ENCODE assay signal across 9 mouse cellular contexts in genomic region chr10:128283604-128284579, GRCm38 (mm10). TPM values are rescaled to one million over a fixed set of nuclear protein-coding genes. Genes with fewer than 3 reads are reported as not detected.
DNase-seq lines count a peak whose midpoint lies in the region; ATAC-seq lines count a peak whose summit lies in the region.
"Had no signal": no experiment of that assay in that cellular context is flagged by ENCODE, and none has a peak within 500 bp of the region (broad histone marks: within the 10 kb centered on the region; RNA-seq: fewer than 3 reads in every experiment).

No protein-coding gene starts in this region.

- H3K9me3 ChIP-seq in forebrain, embryonic 14.5 days (replicated peaks; ENCODE audit: control insufficient read depth, low read length) = no peaks in the 10 kb centered on the region
- no peaks in the 10 kb centered on the region for H3K9me3 ChIP-seq in liver, embryonic 12.5 days (replicated peaks)
- no peaks in the 10 kb centered on the region for H3K9me3 ChIP-seq in neural tube, embryonic 15.5 days (replicated peaks)
- H3K9me3 ChIP-seq: heart, embryonic 15.5 days had no signal

- H3K4me1 ChIP-seq in forebrain, embryonic 14.5 days (ENCODE audit: control insufficient read depth, insufficient read depth, low read length) = no peaks in the 10 kb centered on the region
- H3K4me1 ChIP-seq in liver, embryonic 12.5 days = no peaks in the 10 kb centered on the region
- no peaks in the 10 kb centered on the region for H3K4me1 ChIP-seq in neural tube, embryonic 15.5 days
- H3K4me1 ChIP-seq: heart, embryonic 15.5 days had no signal

- H3K9ac ChIP-seq in forebrain, embryonic 14.5 days (ENCODE audit: low read length) = no peak overlapping the region
- no peak overlapping the region for H3K9ac ChIP-seq in liver, embryonic 12.5 days
- H3K9ac ChIP-seq in neural tube, embryonic 15.5 days (replicated peaks) = no peak overlapping the region
- H3K9ac ChIP-seq: heart, embryonic 15.5 days had no signal

- H3K36me3 ChIP-seq in forebrain, embryonic 14.5 days (ENCODE audit: control insufficient read depth, insufficient read depth, low read length) = peaks cover 50% of the 10 kb centered on the region
- H3K36me3 ChIP-seq in liver, embryonic 12.5 days = peaks cover 92% of the 10 kb centered on the region
- peaks cover 72% of the 10 kb centered on the region for H3K36me3 ChIP-seq in neural tube, embryonic 15.5 days

- peak; percentile 70 for ATAC-seq in forebrain, embryonic 14.5 days
- 0 out of 2 replicates have a peak, but pooled peaks have one; percentile 17 for ATAC-seq in liver, embryonic 12.5 days
- ATAC-seq in neural tube, embryonic 15.5 days (ENCODE audit: low FRiP score) = peak; percentile 31; the same call in 1 of the 2 replicates

- H3K27me3 ChIP-seq in forebrain, embryonic 14.5 days (replicated peaks; ENCODE audit: control insufficient read depth, insufficient read depth, low read length) = no peaks in the 10 kb centered on the region
- no peaks in the 10 kb centered on the region for H3K27me3 ChIP-seq in liver, embryonic 12.5 days (replicated peaks)
- no peaks in the 10 kb centered on the region for H3K27me3 ChIP-seq in neural tube, embryonic 15.5 days (replicated peaks)
- H3K27me3 ChIP-seq: heart, embryonic 15.5 days had no signal

- no peak overlapping the region for H3K27ac ChIP-seq in forebrain, embryonic 14.5 days (ENCODE audit: low read depth, low read length)
- no peak overlapping the region for H3K27ac ChIP-seq in liver, embryonic 12.5 days
- no peak overlapping the region for H3K27ac ChIP-seq in neural tube, embryonic 15.5 days (replicated peaks)
- H3K27ac ChIP-seq: heart, embryonic 15.5 days had no signal

- no peak overlapping the region for H3K4me2 ChIP-seq in forebrain, embryonic 14.5 days (ENCODE audit: low read length)
- no peak overlapping the region for H3K4me2 ChIP-seq in liver, embryonic 12.5 days
- no peak overlapping the region for H3K4me2 ChIP-seq in neural tube, embryonic 15.5 days
- H3K4me2 ChIP-seq: heart, embryonic 15.5 days had no signal

- no peak overlapping the region for H3K4me3 ChIP-seq in forebrain, embryonic 14.5 days (ENCODE audit: low read depth, low read length)
- no peak overlapping the region for H3K4me3 ChIP-seq in liver, embryonic 12.5 days
- H3K4me3 ChIP-seq in neural tube, embryonic 15.5 days (replicated peaks) = no peak overlapping the region
- H3K4me3 ChIP-seq: heart, embryonic 15.5 days had no signal

- DNase-seq in A20 (ENCODE audit: low read depth, low spot score) (peak; percentile 69), MN1 (ENCODE audit: low spot score) (peak; percentile 90)
- peak; percentile 97 for DNase-seq in cerebellum, adult 11-12 months
- DNase-seq in forebrain, embryonic 14.5 days (ENCODE audit: low spot score) = peak; percentile 83
- DNase-seq in hindlimb bud, embryonic 11.5 days (ENCODE audit: extremely low spot score, low read depth, low spot score) = peak; percentile 42
- peak; percentile 61 for DNase-seq in thymus, postnatal 25 days

- 61% methylated on average over 31 of the region's 31 CpGs for WGBS in forebrain, embryonic 14.5 days
- WGBS in liver, embryonic 12.5 days (ENCODE audit: insufficient replicate concordance) = 65% methylated on average over 31 of the region's 31 CpGs
- 64% methylated on average over 31 of the region's 31 CpGs for WGBS in neural tube, embryonic 15.5 days

RNA-seq across cellular contexts. Expression of gene Stat2, which starts 13.5 kb away (rescaled TPM):
- polyA plus RNA-seq in forebrain, embryonic 14.5 days (2014; fragmentation: Nextera tagmentation; extraction: Ambion mirVana) = 11.6 and 17.4 TPM in 2 replicates
- 8.4 and 8.8 TPM in 2 replicates for polyA plus RNA-seq in liver, embryonic 12.5 days (2016; fragmentation: Nextera tagmentation; extraction: Ambion mirVana)
- polyA plus RNA-seq in neural tube, embryonic 15.5 days (2015; fragmentation: Nextera tagmentation; extraction: Ambion mirVana) = 18.9 and 24.5 TPM in 2 replicates

RNA-seq across cellular contexts. Expression of gene Il23a, which starts 14.7 kb away (rescaled TPM):
- not detected in 2 replicates for polyA plus RNA-seq in forebrain, embryonic 14.5 days (2014; fragmentation: Nextera tagmentation; extraction: Ambion mirVana)
- polyA plus RNA-seq in liver, embryonic 12.5 days (2016; fragmentation: Nextera tagmentation; extraction: Ambion mirVana) = not detected in 2 replicates
- polyA plus RNA-seq in neural tube, embryonic 15.5 days (2015; fragmentation: Nextera tagmentation; extraction: Ambion mirVana) = 0.32 and 0.37 TPM in 2 replicates

RNA-seq across cellular contexts. Expression of gene Apof, which starts 15.4 kb away (rescaled TPM):
- polyA plus RNA-seq in forebrain, embryonic 14.5 days (2014; fragmentation: Nextera tagmentation; extraction: Ambion mirVana) = not detected in 2 replicates
- polyA plus RNA-seq in liver, embryonic 12.5 days (2016; fragmentation: Nextera tagmentation; extraction: Ambion mirVana) = 27.2 and 28.2 TPM in 2 replicates
- polyA plus RNA-seq in neural tube, embryonic 15.5 days (2015; fragmentation: Nextera tagmentation; extraction: Ambion mirVana) = 0.19 TPM in 1 of 2 replicates, not detected in the other

RNA-seq across cellular contexts. Expression of gene Pan2, which starts 19.2 kb away (rescaled TPM):
- 21.4 and 23.2 TPM in 2 replicates for polyA plus RNA-seq in forebrain, embryonic 14.5 days (2014; fragmentation: Nextera tagmentation; extraction: Ambion mirVana)
- polyA plus RNA-seq in liver, embryonic 12.5 days (2016; fragmentation: Nextera tagmentation; extraction: Ambion mirVana) = 17.9 and 18.3 TPM in 2 replicates
- polyA plus RNA-seq in neural tube, embryonic 15.5 days (2015; fragmentation: Nextera tagmentation; extraction: Ambion mirVana) = 17.4 and 20.7 TPM in 2 replicates

RNA-seq across cellular contexts. Expression of gene Apon, which starts 30.0 kb away (rescaled TPM):
- 0.30 TPM in 1 of 2 replicates, not detected in the other for polyA plus RNA-seq in forebrain, embryonic 14.5 days (2014; fragmentation: Nextera tagmentation; extraction: Ambion mirVana)
- 0.31 and 0.51 TPM in 2 replicates for polyA plus RNA-seq in liver, embryonic 12.5 days (2016; fragmentation: Nextera tagmentation; extraction: Ambion mirVana)
- not detected in 2 replicates for polyA plus RNA-seq in neural tube, embryonic 15.5 days (2015; fragmentation: Nextera tagmentation; extraction: Ambion mirVana)

Comparison
In these comparisons a context has a peak if more than half of its experiments do, and no peak if none do; other contexts are left out.
1. DNase-seq: peak in every context shown above with its lines; median percentile 97 in cerebellum, adult 11-12 months; 90 in MN1; 83 in forebrain, embryonic 14.5 days; 69 in A20; 61 in thymus, postnatal 25 days; 42 in hindlimb bud, embryonic 11.5 days.
2. ATAC-seq: peak in every context shown above with its lines; median percentile 70 in forebrain, embryonic 14.5 days; 31 in neural tube, embryonic 15.5 days; 17 in liver, embryonic 12.5 days.
3. RNA of gene Apof, which starts 15.4 kb away (polyA plus RNA-seq): 27.2 to 28.2 TPM in liver, embryonic 12.5 days; not detected in forebrain, embryonic 14.5 days and 0.19 TPM in neural tube, embryonic 15.5 days; every median in the first group is over 10 times any median in the second.